Mouse (Mus musculus) embryo, embryonic 10 days (tissue): ENCODE measurements around the gene Ntan1.

ENCODE experiments used
- DNase-seq: peaks from one replicate; pipeline ENCODE4 v3.0.0-alpha.2; 2015; ENCODE audit warnings: low spot score

Gene Ntan1

GRCm38 (mm10) chr16:13831606-13832005 is 13.0 kb downstream of the Ntan1 start:
- no peak for DNase-seq

- DNase-seq: no peak
Measured at GRCm38 (mm10) chr16:13834382-13834781, 15.7 kb downstream of the Ntan1 start.

- DNase-seq: no peak
Measured at GRCm38 (mm10) chr16:13840056-13840455, 21.4 kb downstream of the Ntan1 start.

- DNase-seq: no peak
Measured at GRCm38 (mm10) chr16:13840956-13841355, 22.3 kb downstream of the Ntan1 start.

- no peak for DNase-seq
Measured at GRCm38 (mm10) chr16:13845031-13845430, 26.4 kb downstream of the Ntan1 start.

GRCm38 (mm10) chr16:13846675-13847074 is 28.0 kb downstream of the Ntan1 start:
- no peak for DNase-seq

GRCm38 (mm10) chr16:13848310-13848709 is 29.7 kb downstream of the Ntan1 start:
- no peak for DNase-seq

- no peak for DNase-seq
Measured at GRCm38 (mm10) chr16:13851446-13851845, 32.8 kb downstream of the Ntan1 start.

- no peak for DNase-seq
Measured at GRCm38 (mm10) chr16:13853886-13854285, 35.2 kb downstream of the Ntan1 start.

GRCm38 (mm10) chr16:13866076-13866475 is 47.4 kb downstream of the Ntan1 start:
- no peak for DNase-seq

- no peak for DNase-seq
Measured at GRCm38 (mm10) chr16:13866616-13867015, 48.0 kb downstream of the Ntan1 start.

GRCm38 (mm10) chr16:13867406-13867805 is 48.8 kb downstream of the Ntan1 start:
- DNase-seq: peak; percentile 47

- peak; percentile 51 for DNase-seq
Measured at GRCm38 (mm10) chr16:13867910-13868514, 49.4 kb downstream of the Ntan1 start.

GRCm38 (mm10) chr16:13875483-13875882 is 56.8 kb downstream of the Ntan1 start:
- no peak for DNase-seq

GRCm38 (mm10) chr16:13883094-13883774 is 64.6 kb downstream of the Ntan1 start:
- no peak for DNase-seq
